Mouse (Mus musculus) C2C12 (cell line): ENCODE results near the gene Rbpjl.

Experiments used
- CEBPB ChIP-seq: IDR thresholded peaks from one replicate; pipeline ENCODE4 v1.6.1; 2011; ENCODE audit warnings: low read depth, mild to moderate bottlenecking, control low read depth, moderate library complexity
- CTCF ChIP-seq: IDR thresholded peaks from one replicate; pipeline ENCODE4 v1.5.1; 2011; ENCODE audit not compliant: control insufficient read depth, insufficient read depth, insufficient read length
- FOSL1 ChIP-seq: IDR thresholded peaks from one replicate; pipeline ENCODE4 v1.8.0; 2011; ENCODE audit warnings: mild to moderate bottlenecking, low read length; ENCODE audit not compliant: poor library complexity, insufficient read depth, severe bottlenecking
- MAX ChIP-seq: IDR thresholded peaks from one replicate; pipeline ENCODE4 v1.6.1; 2011; ENCODE audit warnings: mild to moderate bottlenecking, control low read depth
- MYOD1 ChIP-seq: IDR thresholded peaks from one replicate; pipeline ENCODE4 v1.6.1; 2011; ENCODE audit warnings: low read depth; ENCODE audit not compliant: control insufficient read depth, insufficient read length
- MYOG ChIP-seq: IDR thresholded peaks from one replicate; pipeline ENCODE4 v1.6.1; 2011; ENCODE audit not compliant: control insufficient read depth, insufficient read length; ENCODE audit errors: extremely low read depth
- USF1 ChIP-seq: IDR thresholded peaks from one replicate; pipeline ENCODE4 v1.6.1; 2011; ENCODE audit warnings: low read depth, mild to moderate bottlenecking, control low read depth, moderate library complexity

- TF ChIP-seq CTCF (no peak), CEBPB (no peak), MYOD1 (no peak), USF1 (no peak), MAX (no peak), MYOG (no peak), FOSL1 (no peak)
Observed at GRCm38 (mm10) chr2:164455421-164456190, 52.7 kb downstream of the Rbpjl start.
